Mouse (Mus musculus): ENCODE data around the gene Elf3.

- TF ChIP-seq CTCF (IDR thresholded peaks at IDR 0.05; ENCODE audit: low read depth) (no peak), EP300 (optimal IDR thresholded peaks at IDR 0.05) (no peak)
These were observed 7.7 kb downstream of the Elf3 start for GRCm38 (mm10) chr1:135250706-135251105.
